Mouse (Mus musculus): Measurements from ENCODE around the gene Erbb4. TPM values are rescaled to one million over a fixed set of nuclear protein-coding genes. Genes with fewer than 3 reads are reported as not detected.

The Erbb4 gene
- 0.91 and 1.3 TPM in 2 replicates for polyA plus RNA-seq (2014; fragmentation: Nextera tagmentation; extraction: Ambion mirVana)

DNA sequence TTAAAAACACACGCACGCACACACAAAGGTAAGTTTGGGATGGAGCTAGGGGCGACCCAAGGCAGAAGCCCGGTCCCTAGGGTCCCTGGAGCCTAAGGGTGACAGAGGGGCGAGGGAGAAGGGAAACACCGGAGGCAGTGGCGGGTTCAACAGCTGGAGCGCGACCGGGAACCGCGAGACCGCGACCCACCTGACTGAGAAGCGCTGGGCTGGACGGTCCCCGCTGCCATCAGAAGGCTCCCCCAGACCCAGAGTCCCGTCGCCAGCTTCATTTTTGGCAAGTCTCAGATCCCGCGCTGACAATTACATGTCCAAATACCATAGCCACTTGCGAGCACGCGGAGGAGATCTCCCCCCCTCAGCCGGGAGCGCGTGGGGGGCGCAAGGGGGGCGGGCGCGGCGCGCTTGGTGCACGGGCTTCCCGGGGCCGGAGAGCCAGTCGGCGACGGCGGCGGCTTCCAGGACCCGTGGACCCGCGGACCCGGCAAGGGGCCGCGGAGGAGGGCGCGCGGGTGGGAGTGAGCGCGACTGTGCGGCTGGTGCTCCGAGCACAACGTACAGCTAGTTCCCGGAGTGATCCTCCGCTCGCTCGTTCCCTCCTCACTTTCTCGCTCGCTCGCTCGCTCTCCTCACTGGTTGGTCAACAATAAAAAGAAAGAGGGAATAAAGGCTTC, at the start of gene Erbb4:
TSS of gene Erbb4 (minus strand) at position 575 of the 674 bp plus-strand sequence.
- H3K27me3 ChIP-seq (ENCODE audit: control insufficient read depth, insufficient read depth, low read length), result peaks cover 10% of the 10 kb centered on the region
- H3K4me1 ChIP-seq (ENCODE audit: control insufficient read depth, insufficient read depth, low read length), result no peaks in the 10 kb centered on the region
- peak within 1 kb of the TSS; percentile 58 for H3K4me3 ChIP-seq (ENCODE audit: low read depth, low read length)
- H3K9me3 ChIP-seq (replicated peaks; ENCODE audit: control insufficient read depth, low read length), result no peaks in the 10 kb centered on the region
- under 1% methylated on average over 63 of the region's 63 CpGs for whole genome bisulfite sequencing
- no peak within 1 kb of the TSS for H3K27ac ChIP-seq (replicated peaks; ENCODE audit: low read depth, low read length)
- DNase-seq (ENCODE audit: low spot score) (peak; percentile 25), ATAC-seq (replicated peaks; ENCODE audit: insufficient number of reproducible peaks, low FRiP score, low TSS enrichment, low read depth) (peak; percentile 57)
- H3K9ac ChIP-seq (replicated peaks; ENCODE audit: low read length), result peak within 1 kb of the TSS; percentile 53
- H3K36me3 ChIP-seq (replicated peaks; ENCODE audit: control insufficient read depth, insufficient read depth, low read depth, low read length), result no peaks in the 10 kb centered on the region
- H3K4me2 ChIP-seq (ENCODE audit: low read depth, low read length), result peak within 1 kb of the TSS; percentile 99

DNA sequence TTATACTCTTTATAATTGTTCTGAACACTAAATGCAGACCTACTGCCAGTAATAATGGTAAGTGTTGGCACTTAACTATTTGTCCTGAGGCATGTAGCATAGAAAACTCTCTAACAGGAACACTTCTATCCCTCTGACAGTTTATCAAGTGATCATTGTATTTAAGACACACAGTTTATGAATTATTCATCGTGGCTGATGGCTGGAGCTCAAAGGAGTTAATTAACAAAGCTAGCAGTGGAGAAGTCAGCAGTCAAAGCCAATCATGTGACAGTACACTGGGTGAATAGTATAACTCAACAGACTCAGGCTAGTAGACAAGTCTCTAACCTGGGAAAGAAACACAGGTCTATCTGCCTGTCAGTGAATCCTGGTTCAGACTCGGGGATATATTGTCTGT, 49.5 kb upstream of the Erbb4 start:
- H3K36me3 ChIP-seq (replicated peaks; ENCODE audit: control insufficient read depth, insufficient read depth, low read depth, low read length), result no peaks in the 10 kb centered on the region
- ATAC-seq (replicated peaks; ENCODE audit: insufficient number of reproducible peaks, low FRiP score, low TSS enrichment, low read depth), result no peak

DNA sequence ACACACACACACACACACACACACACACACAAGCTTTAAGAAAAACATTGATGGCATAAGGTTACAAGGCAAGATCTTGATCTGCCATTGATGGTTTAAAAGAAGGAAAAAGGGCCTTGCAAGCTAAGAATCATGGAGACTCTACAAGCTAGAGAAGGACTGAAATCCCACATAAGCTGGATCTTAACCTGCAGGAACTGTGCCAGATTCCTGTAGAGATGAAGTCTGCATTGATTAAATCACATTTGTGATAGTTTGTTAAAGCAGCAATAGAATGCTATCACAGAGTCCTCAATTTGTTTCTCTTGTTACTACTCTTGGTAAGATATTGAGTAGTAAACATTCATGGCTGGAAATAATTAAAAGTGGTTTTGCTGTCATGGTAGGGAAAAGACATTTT, 33.5 kb upstream of the Erbb4 start:
- H3K4me3 ChIP-seq (ENCODE audit: low read depth, low read length), result no peak overlapping the region
- no peak overlapping the region for H3K9ac ChIP-seq (replicated peaks; ENCODE audit: low read length)
- H3K4me2 ChIP-seq (ENCODE audit: low read depth, low read length), result no peak overlapping the region
- H3K9me3 ChIP-seq (replicated peaks; ENCODE audit: control insufficient read depth, low read length), result no peaks in the 10 kb centered on the region
- H3K27ac ChIP-seq (replicated peaks; ENCODE audit: low read depth, low read length), result no peak overlapping the region
- no peaks in the 10 kb centered on the region for H3K27me3 ChIP-seq (ENCODE audit: control insufficient read depth, insufficient read depth, low read length)
- no peaks in the 10 kb centered on the region for H3K36me3 ChIP-seq (replicated peaks; ENCODE audit: control insufficient read depth, insufficient read depth, low read depth, low read length)
- ATAC-seq (replicated peaks; ENCODE audit: insufficient number of reproducible peaks, low FRiP score, low TSS enrichment, low read depth), result no peak
- H3K4me1 ChIP-seq (ENCODE audit: control insufficient read depth, insufficient read depth, low read length), result no peaks in the 10 kb centered on the region
- no peak for DNase-seq (ENCODE audit: low spot score)

More for the DNA sequence above, 49.5 kb upstream of the Erbb4 start:
- Histone ChIP-seq H3K27ac (replicated peaks; ENCODE audit: low read depth, low read length) (no peak overlapping the region), H3K4me3 (ENCODE audit: low read depth, low read length) (no peak overlapping the region), H3K9me3 (replicated peaks; ENCODE audit: control insufficient read depth, low read length) (no peaks in the 10 kb centered on the region), H3K27me3 (ENCODE audit: control insufficient read depth, insufficient read depth, low read length) (no peaks in the 10 kb centered on the region), H3K4me2 (ENCODE audit: low read depth, low read length) (no peak overlapping the region), H3K4me1 (ENCODE audit: control insufficient read depth, insufficient read depth, low read length) (no peaks in the 10 kb centered on the region), H3K9ac (replicated peaks; ENCODE audit: low read length) (no peak overlapping the region)
- 71% methylated on average over 2 of the region's 2 CpGs for WGBS
- no peak for DNase-seq (ENCODE audit: low spot score)

- WGBS, result 55% methylated on average over 6 of the region's 6 CpGs
- Histone ChIP-seq H3K9me3 (replicated peaks; ENCODE audit: control insufficient read depth, low read length) (no peaks in the 10 kb centered on the region), H3K36me3 (replicated peaks; ENCODE audit: control insufficient read depth, insufficient read depth, low read depth, low read length) (no peaks in the 10 kb centered on the region), H3K4me3 (ENCODE audit: low read depth, low read length) (no peak overlapping the region), H3K27ac (replicated peaks; ENCODE audit: low read depth, low read length) (no peak overlapping the region), H3K4me2 (ENCODE audit: low read depth, low read length) (no peak overlapping the region), H3K4me1 (ENCODE audit: control insufficient read depth, insufficient read depth, low read length) (no peaks in the 10 kb centered on the region), H3K27me3 (ENCODE audit: control insufficient read depth, insufficient read depth, low read length) (no peaks in the 10 kb centered on the region), H3K9ac (replicated peaks; ENCODE audit: low read length) (no peak overlapping the region)
- ATAC-seq (replicated peaks; ENCODE audit: insufficient number of reproducible peaks, low FRiP score, low TSS enrichment, low read depth), result no peak
- no peak for DNase-seq (ENCODE audit: low spot score)
Observed at GRCm38 (mm10) chr1:69139519-69139868, 31.6 kb upstream of the Erbb4 start.

DNA sequence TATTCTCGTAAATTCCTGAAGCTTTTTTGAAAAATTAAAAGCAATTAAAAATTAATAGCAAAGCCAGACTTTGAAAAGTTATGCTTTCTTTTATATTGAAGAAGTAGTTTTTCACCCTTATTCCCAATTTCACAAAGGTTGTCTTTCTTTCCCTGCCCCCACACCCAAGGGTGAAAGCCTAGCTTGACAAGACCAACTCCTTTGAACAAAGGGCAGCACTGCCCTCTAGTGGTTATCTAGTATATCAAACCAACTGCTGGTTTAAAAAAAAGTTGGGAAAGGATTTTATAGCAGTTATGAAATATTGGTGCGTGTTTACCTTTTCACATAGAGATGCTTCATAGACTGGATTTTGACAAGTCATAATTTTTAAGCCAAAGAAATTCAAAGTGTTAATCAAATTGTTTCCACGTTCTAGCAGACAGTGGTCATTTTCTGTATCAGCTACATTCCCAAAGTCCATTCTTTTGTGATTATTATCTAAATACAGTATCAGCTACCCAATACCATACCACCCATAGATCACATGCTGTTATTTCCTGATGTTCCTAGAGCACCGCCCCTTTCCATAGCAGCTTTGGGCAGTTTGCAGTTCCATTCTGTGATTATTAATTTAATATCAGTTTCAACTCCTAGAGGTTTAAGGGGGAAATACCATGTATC, 31.1 kb upstream of the Erbb4 start:
- no peaks in the 10 kb centered on the region for H3K36me3 ChIP-seq (replicated peaks; ENCODE audit: control insufficient read depth, insufficient read depth, low read depth, low read length)
- H3K4me2 ChIP-seq (ENCODE audit: low read depth, low read length), result no peak overlapping the region
- no peak overlapping the region for H3K9ac ChIP-seq (replicated peaks; ENCODE audit: low read length)
- 32% methylated on average over 4 of the region's 4 CpGs for WGBS
- H3K4me3 ChIP-seq (ENCODE audit: low read depth, low read length), result no peak overlapping the region
- DNase-seq (ENCODE audit: low spot score), result peak; percentile 88
- H3K4me1 ChIP-seq (ENCODE audit: control insufficient read depth, insufficient read depth, low read length), result no peaks in the 10 kb centered on the region
- no peak for ATAC-seq (replicated peaks; ENCODE audit: insufficient number of reproducible peaks, low FRiP score, low TSS enrichment, low read depth)
- no peaks in the 10 kb centered on the region for H3K27me3 ChIP-seq (ENCODE audit: control insufficient read depth, insufficient read depth, low read length)
- H3K27ac ChIP-seq (replicated peaks; ENCODE audit: low read depth, low read length), result no peak overlapping the region
- no peaks in the 10 kb centered on the region for H3K9me3 ChIP-seq (replicated peaks; ENCODE audit: control insufficient read depth, low read length)

GRCm38 (mm10) chr1:69124147-69124848, 16.4 kb upstream of the Erbb4 start:
- no peak overlapping the region for H3K4me3 ChIP-seq (ENCODE audit: low read depth, low read length)
- DNase-seq (ENCODE audit: low spot score) (no peak), ATAC-seq (replicated peaks; ENCODE audit: insufficient number of reproducible peaks, low FRiP score, low TSS enrichment, low read depth) (no peak)
- 81% methylated on average over 1 of the region's 1 CpGs for WGBS
- no peak overlapping the region for H3K9ac ChIP-seq (replicated peaks; ENCODE audit: low read length)
- no peaks in the 10 kb centered on the region for H3K36me3 ChIP-seq (replicated peaks; ENCODE audit: control insufficient read depth, insufficient read depth, low read depth, low read length)
- no peak overlapping the region for H3K4me2 ChIP-seq (ENCODE audit: low read depth, low read length)
- H3K9me3 ChIP-seq (replicated peaks; ENCODE audit: control insufficient read depth, low read length), result no peaks in the 10 kb centered on the region
- H3K27ac ChIP-seq (replicated peaks; ENCODE audit: low read depth, low read length), result no peak overlapping the region
- H3K4me1 ChIP-seq (ENCODE audit: control insufficient read depth, insufficient read depth, low read length), result no peaks in the 10 kb centered on the region
- H3K27me3 ChIP-seq (ENCODE audit: control insufficient read depth, insufficient read depth, low read length), result no peaks in the 10 kb centered on the region

DNA sequence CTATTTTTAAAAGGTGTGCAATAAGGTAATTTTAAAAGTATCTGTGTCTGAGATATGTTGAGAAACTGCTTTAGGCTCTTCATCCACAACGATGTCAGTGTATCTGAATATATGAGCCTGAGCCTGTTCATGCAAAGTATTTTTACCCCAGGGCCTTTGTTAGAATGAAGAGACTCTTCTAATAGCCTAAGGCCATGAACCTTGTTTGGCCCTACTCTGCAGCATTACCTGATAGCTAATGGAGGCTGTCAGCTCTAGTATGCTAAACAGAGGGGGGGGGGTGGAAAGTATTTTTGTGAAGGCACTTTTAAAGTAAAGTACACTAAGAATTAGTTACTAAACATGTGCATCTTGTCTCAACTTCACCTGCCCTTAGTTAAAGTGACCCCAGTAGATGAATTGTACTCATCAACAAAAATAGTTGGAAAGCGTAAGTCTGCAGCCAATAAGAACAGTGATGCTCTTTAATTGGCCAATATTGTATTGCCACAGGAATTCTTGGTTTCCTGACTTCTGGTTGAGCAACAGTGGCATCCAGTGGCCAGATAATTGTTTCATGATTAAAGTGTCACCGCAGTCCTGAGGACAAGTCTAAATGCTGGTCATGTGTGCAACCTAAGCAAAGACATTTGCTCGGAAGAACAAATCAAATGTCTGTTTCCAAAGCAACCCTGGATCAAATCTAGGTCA, 10.5 kb upstream of the Erbb4 start:
- Histone ChIP-seq H3K4me2 (ENCODE audit: low read depth, low read length) (no peak overlapping the region), H3K27me3 (ENCODE audit: control insufficient read depth, insufficient read depth, low read length) (no peaks in the 10 kb centered on the region), H3K9ac (replicated peaks; ENCODE audit: low read length) (no peak overlapping the region), H3K4me1 (ENCODE audit: control insufficient read depth, insufficient read depth, low read length) (no peaks in the 10 kb centered on the region), H3K4me3 (ENCODE audit: low read depth, low read length) (no peak overlapping the region), H3K27ac (replicated peaks; ENCODE audit: low read depth, low read length) (no peak overlapping the region), H3K36me3 (replicated peaks; ENCODE audit: control insufficient read depth, insufficient read depth, low read depth, low read length) (no peaks in the 10 kb centered on the region), H3K9me3 (replicated peaks; ENCODE audit: control insufficient read depth, low read length) (no peaks in the 10 kb centered on the region)
- DNase-seq (ENCODE audit: low spot score) (peak; percentile 28), ATAC-seq (replicated peaks; ENCODE audit: insufficient number of reproducible peaks, low FRiP score, low TSS enrichment, low read depth) (no peak)
- 83% methylated on average over 4 of the region's 4 CpGs for WGBS
